Mouse (Mus musculus): ENCODE measurements around the gene Foxred1. TPM values are rescaled to one million over a fixed set of nuclear protein-coding genes. Genes with fewer than 3 reads are reported as not detected.

Gene Foxred1
- 35.5 and 37.7 TPM in 2 replicates for polyA plus RNA-seq (2014; fragmentation: Nextera tagmentation; extraction: Ambion mirVana)

DNA sequence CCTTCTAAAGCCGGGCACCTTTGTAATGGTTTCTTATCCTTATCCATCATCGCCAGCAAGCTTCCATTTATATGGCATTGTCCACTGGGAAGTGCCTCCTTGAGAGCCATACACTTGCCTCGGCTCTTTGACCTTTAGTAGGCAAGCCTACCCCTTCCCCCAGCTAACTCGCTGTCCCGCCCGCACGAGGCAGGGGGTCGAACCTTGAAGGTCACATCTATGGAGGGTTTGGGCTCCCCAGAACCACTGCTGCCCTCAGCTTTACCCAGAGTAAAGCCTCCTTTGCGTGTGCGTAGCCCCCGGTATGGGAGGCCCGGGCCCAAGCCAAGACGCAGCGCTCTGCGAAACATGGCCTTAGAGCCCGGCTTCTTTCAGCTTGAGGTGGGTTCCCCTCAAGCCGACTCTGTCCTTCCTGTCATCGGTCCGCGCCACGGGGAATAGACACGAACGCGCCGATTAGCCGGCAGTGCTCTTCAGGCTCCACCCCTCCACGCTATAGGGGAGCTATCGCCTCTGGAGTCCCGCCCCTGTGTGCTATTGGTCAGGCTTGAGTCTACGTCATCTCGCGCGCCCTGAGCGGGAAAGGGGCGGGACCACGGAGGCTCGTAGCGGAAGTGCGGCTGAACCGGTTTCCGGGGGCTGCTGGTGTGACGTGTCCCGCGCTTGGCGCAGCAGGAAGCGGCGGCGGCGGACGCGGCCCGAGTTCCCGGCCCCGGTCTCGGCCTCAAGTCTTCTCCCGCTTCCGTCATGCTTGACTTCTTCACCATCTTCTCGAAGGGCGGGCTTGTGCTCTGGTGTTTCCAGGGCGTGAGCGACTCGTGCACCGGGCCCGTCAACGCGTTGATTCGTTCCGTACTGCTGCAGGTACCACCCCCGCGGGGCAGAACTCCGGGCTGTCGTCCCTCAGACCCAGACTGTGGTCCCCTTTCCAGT is at the start of gene Foxred1:
TSS of gene Foxred1 (minus strand) at position 514 of the 933 bp plus-strand sequence.
- H3K9ac ChIP-seq (replicated peaks; ENCODE audit: low read depth, low read length), result peak within 1 kb of the TSS; percentile 87
- peak within 1 kb of the TSS; percentile 86 for H3K4me3 ChIP-seq (ENCODE audit: low read depth, low read length)
- H3K9me3 ChIP-seq (ENCODE audit: control insufficient read depth, low read depth, low read length), result no peaks in the 10 kb centered on the region
- H3K36me3 ChIP-seq (ENCODE audit: control insufficient read depth, insufficient read depth, low read length), result peaks cover 41% of the 10 kb centered on the region
- peak within 1 kb of the TSS; percentile 92 for H3K4me2 ChIP-seq (replicated peaks; ENCODE audit: low read depth, low read length)
- peak within 1 kb of the TSS; percentile 89 for H3K27ac ChIP-seq (ENCODE audit: low read length)
- ATAC-seq (ENCODE audit: insufficient number of reproducible peaks, insufficient read depth, low FRiP score, low read depth), result peak; percentile 100
- H3K27me3 ChIP-seq (ENCODE audit: control insufficient read depth, insufficient read depth, low read length), result no peaks in the 10 kb centered on the region
- 1% methylated on average over 71 of the region's 72 CpGs for WGBS
- H3K4me1 ChIP-seq (ENCODE audit: control insufficient read depth, insufficient read depth, low read length), result peaks cover 12% of the 10 kb centered on the region

DNA sequence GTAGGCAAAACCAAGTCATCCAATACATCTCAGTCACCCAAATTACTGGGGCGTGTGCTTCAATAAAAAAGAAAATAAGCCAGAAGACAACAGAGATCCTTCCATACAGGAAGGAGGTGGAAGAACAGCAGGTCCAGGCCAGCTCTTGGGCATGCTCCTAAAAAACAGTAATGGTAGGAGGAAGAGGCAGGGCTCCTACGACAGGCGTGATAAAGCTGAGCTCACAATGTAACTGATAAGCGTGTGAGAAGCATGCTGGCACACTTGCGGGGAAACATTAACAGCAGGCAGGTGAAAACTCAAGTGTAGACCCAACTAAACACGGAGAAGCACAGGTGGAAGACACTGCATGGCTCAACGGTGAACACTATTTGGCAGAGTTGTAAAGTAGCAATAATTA is 46.5 kb upstream of the Foxred1 start:
- H3K9me3 ChIP-seq (ENCODE audit: control insufficient read depth, low read depth, low read length), result no peaks in the 10 kb centered on the region; the same call in 1 of the 2 replicates
- no peak overlapping the region for H3K4me2 ChIP-seq (replicated peaks; ENCODE audit: low read depth, low read length)
- H3K27me3 ChIP-seq (ENCODE audit: control insufficient read depth, insufficient read depth, low read length), result no peaks in the 10 kb centered on the region
- 85% methylated on average over 7 of the region's 7 CpGs for WGBS
- H3K4me3 ChIP-seq (ENCODE audit: low read depth, low read length), result no peak overlapping the region
- ATAC-seq (ENCODE audit: insufficient number of reproducible peaks, insufficient read depth, low FRiP score, low read depth), result no peak
- no peak overlapping the region for H3K27ac ChIP-seq (ENCODE audit: low read length)
- no peaks in the 10 kb centered on the region for H3K4me1 ChIP-seq (ENCODE audit: control insufficient read depth, insufficient read depth, low read length)
- H3K9ac ChIP-seq (replicated peaks; ENCODE audit: low read depth, low read length), result no peak overlapping the region
- no peaks in the 10 kb centered on the region for H3K36me3 ChIP-seq (ENCODE audit: control insufficient read depth, insufficient read depth, low read length)

DNA sequence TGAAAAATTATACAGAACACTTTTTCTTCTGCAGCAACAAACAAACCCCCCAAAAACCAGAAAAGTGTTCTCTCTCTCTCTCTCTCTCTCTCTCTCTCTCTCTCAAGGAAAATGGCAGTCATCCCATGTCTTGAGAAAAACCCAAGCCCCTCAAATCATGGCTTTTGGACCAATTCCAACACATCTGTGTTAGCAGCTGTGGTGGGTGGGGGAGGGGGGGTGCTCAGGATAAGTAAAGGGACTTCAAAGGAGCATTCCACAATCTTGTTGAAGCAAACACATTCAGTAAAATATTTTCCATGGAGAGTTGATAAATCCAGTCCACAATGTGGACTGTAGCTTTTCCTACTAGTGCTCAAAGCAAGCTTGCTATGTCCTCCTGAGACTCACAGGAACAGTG is 38.6 kb upstream of the Foxred1 start:
- no peak overlapping the region for H3K27ac ChIP-seq (ENCODE audit: low read length)
- no peaks in the 10 kb centered on the region for H3K27me3 ChIP-seq (ENCODE audit: control insufficient read depth, insufficient read depth, low read length)
- H3K4me1 ChIP-seq (ENCODE audit: control insufficient read depth, insufficient read depth, low read length), result peaks cover 8% of the 10 kb centered on the region; the same call in 1 of the 2 replicates
- H3K4me2 ChIP-seq (replicated peaks; ENCODE audit: low read depth, low read length), result no peak overlapping the region
- H3K9me3 ChIP-seq (ENCODE audit: control insufficient read depth, low read depth, low read length), result no peaks in the 10 kb centered on the region; the same call in 1 of the 2 replicates
- no peaks in the 10 kb centered on the region for H3K36me3 ChIP-seq (ENCODE audit: control insufficient read depth, insufficient read depth, low read length)
- no peak overlapping the region for H3K9ac ChIP-seq (replicated peaks; ENCODE audit: low read depth, low read length)
- no peak for ATAC-seq (ENCODE audit: insufficient number of reproducible peaks, insufficient read depth, low FRiP score, low read depth)
- H3K4me3 ChIP-seq (ENCODE audit: low read depth, low read length), result no peak overlapping the region

DNA sequence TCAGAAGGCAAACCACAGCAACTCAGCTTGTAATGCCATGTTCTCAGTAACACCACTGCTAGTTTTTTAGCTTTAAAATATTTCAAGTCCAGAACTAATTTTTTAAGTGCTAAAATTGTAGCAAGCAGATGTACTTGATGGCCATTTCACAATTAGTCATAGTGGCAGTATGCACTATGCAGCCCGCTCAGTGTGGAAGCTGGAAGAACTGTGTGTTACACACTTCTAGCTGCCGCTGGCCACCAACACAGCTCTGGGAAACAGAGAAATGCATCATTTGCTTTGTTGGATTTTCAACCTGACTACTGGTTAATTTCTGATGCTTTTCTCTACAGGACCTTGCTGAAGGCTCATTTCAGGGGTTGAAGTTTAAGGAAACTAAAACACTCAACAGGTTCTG is 36.5 kb upstream of the Foxred1 start:
- Histone ChIP-seq H3K9me3 (ENCODE audit: control insufficient read depth, low read depth, low read length) (no peaks in the 10 kb centered on the region), H3K4me3 (ENCODE audit: low read depth, low read length) (no peak overlapping the region), H3K36me3 (ENCODE audit: control insufficient read depth, insufficient read depth, low read length) (no peaks in the 10 kb centered on the region), H3K9ac (replicated peaks; ENCODE audit: low read depth, low read length) (no peak overlapping the region), H3K4me1 (ENCODE audit: control insufficient read depth, insufficient read depth, low read length) (peaks cover 8% of the 10 kb centered on the region; the same call in 1 of the 2 replicates), H3K27me3 (ENCODE audit: control insufficient read depth, insufficient read depth, low read length) (no peaks in the 10 kb centered on the region), H3K4me2 (replicated peaks; ENCODE audit: low read depth, low read length) (no peak overlapping the region), H3K27ac (ENCODE audit: low read length) (no peak overlapping the region)
- 96% methylated on average over 2 of the region's 2 CpGs for WGBS
- no peak for ATAC-seq (ENCODE audit: insufficient number of reproducible peaks, insufficient read depth, low FRiP score, low read depth)

DNA sequence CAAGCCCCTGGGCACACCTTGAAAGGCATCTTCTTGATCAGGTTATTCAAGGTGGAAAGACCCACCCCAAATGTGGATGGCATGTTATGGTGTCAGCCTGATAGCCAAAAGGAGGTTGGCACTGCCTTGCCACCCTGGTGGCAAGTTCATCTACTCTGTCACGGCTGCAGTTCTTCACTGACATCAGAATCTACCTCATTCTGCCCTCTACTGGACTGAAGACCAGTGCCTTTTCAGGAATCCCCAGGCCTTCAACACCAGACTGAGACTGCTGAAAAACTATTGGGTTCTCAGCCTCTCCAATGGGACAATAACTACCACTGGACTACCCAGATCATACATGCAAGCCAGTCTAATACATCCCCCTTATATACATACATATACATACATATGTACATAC is 28.9 kb upstream of the Foxred1 start:
- no peak for ATAC-seq (ENCODE audit: insufficient number of reproducible peaks, insufficient read depth, low FRiP score, low read depth)

DNA sequence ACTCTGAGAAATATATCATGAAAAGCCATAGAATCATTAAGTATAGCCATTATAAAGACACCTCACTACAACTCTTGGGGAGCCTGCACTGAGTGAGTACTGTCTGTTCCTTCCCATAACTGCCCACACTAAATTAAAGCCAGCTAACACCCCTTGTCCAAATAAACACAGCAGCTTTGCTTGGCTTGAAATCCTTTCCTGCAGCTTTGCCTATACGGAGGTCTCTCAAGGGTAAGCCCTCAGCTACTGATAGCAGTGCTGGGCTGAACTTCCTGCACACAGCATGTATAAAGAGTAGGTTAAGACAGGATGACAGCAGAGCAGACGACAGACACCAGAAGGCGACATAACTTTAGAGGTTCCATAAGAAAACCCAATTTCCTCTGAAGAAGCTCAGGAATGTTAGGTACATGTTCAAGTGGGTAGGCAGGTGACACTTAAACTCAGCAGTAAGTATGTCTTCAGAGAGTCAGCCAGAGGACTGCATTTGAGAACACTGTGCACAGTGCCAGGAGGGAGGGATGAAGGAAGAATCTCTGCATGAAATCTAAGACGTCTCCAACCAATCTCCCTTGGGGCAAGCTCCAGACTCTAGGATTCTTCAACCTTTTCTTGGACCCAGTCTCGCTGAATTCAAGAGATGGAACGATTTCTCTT is 28.2 kb upstream of the Foxred1 start:
- Histone ChIP-seq H3K9me3 (ENCODE audit: control insufficient read depth, low read depth, low read length) (no peaks in the 10 kb centered on the region), H3K4me1 (ENCODE audit: control insufficient read depth, insufficient read depth, low read length) (no peaks in the 10 kb centered on the region)

More for the DNA sequence above, 28.9 kb upstream of the Foxred1 start:
- Histone ChIP-seq H3K4me1 (ENCODE audit: control insufficient read depth, insufficient read depth, low read length) (no peaks in the 10 kb centered on the region), H3K27ac (ENCODE audit: low read length) (no peak overlapping the region), H3K9me3 (ENCODE audit: control insufficient read depth, low read depth, low read length) (no peaks in the 10 kb centered on the region), H3K4me3 (ENCODE audit: low read depth, low read length) (no peak overlapping the region), H3K9ac (replicated peaks; ENCODE audit: low read depth, low read length) (no peak overlapping the region), H3K36me3 (ENCODE audit: control insufficient read depth, insufficient read depth, low read length) (no peaks in the 10 kb centered on the region), H3K4me2 (replicated peaks; ENCODE audit: low read depth, low read length) (no peak overlapping the region), H3K27me3 (ENCODE audit: control insufficient read depth, insufficient read depth, low read length) (no peaks in the 10 kb centered on the region)
- 92% methylated on average over 1 of the region's 1 CpGs for WGBS

DNA sequence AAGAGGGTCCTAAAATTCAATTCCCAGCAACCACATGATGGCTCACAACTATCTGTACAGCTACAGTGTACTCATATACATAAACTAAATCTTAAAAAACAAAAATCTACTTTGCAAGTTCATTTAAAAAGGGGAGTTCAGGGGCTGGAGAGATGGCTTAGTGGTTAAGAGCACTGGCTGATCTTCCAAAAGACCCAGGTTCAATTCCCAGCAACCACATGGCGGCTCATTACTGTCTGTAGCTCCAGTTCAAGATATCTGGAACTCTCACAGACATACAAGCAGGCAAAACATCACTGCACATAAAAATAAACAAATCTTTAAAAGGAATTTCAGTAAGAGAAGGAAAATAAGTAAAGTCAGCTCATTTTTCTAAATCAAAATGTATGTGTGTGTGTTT is 27.5 kb upstream of the Foxred1 start:
- WGBS, result 84% methylated on average over 1 of the region's 1 CpGs
- Histone ChIP-seq H3K36me3 (ENCODE audit: control insufficient read depth, insufficient read depth, low read length) (peaks cover 5% of the 10 kb centered on the region; the same call in 1 of the 2 replicates), H3K9ac (replicated peaks; ENCODE audit: low read depth, low read length) (no peak overlapping the region), H3K4me3 (ENCODE audit: low read depth, low read length) (no peak overlapping the region), H3K9me3 (ENCODE audit: control insufficient read depth, low read depth, low read length) (no peaks in the 10 kb centered on the region), H3K4me2 (replicated peaks; ENCODE audit: low read depth, low read length) (no peak overlapping the region), H3K27ac (ENCODE audit: low read length) (no peak overlapping the region), H3K27me3 (ENCODE audit: control insufficient read depth, insufficient read depth, low read length) (no peaks in the 10 kb centered on the region), H3K4me1 (ENCODE audit: control insufficient read depth, insufficient read depth, low read length) (no peaks in the 10 kb centered on the region)
- no peak for ATAC-seq (ENCODE audit: insufficient number of reproducible peaks, insufficient read depth, low FRiP score, low read depth)

More for the DNA sequence above, 28.2 kb upstream of the Foxred1 start:
- Histone ChIP-seq H3K4me3 (ENCODE audit: low read depth, low read length) (no peak overlapping the region), H3K27me3 (ENCODE audit: control insufficient read depth, insufficient read depth, low read length) (no peaks in the 10 kb centered on the region), H3K36me3 (ENCODE audit: control insufficient read depth, insufficient read depth, low read length) (no peaks in the 10 kb centered on the region; the same call in 1 of the 2 replicates), H3K9ac (replicated peaks; ENCODE audit: low read depth, low read length) (no peak overlapping the region), H3K4me2 (replicated peaks; ENCODE audit: low read depth, low read length) (no peak overlapping the region), H3K27ac (ENCODE audit: low read length) (no peak overlapping the region)
- ATAC-seq (ENCODE audit: insufficient number of reproducible peaks, insufficient read depth, low FRiP score, low read depth), result no peak
- 60% methylated on average over 6 of the region's 6 CpGs for WGBS

DNA sequence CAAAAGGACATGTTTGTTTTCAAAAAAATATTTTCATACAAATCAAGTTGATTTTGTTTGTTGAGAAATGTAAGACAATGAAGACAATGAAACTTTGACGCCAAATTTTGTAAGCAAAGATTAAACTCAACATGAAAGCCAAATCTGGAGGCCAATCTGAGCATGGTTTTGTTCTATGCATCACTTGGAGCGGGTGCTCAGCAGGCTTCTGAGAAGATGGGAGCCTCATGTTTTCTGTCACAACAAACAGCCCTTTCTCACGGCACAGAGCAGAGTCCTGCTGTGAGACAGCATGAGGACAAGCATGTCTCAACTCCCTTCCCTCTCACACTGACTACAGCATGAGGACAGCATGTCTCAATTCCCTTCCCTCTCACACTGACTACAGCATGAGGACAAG is 25.1 kb upstream of the Foxred1 start:
- H3K27me3 ChIP-seq (ENCODE audit: control insufficient read depth, insufficient read depth, low read length), result no peaks in the 10 kb centered on the region
- H3K36me3 ChIP-seq (ENCODE audit: control insufficient read depth, insufficient read depth, low read length), result peaks cover 5% of the 10 kb centered on the region; the same call in 1 of the 2 replicates
- H3K4me2 ChIP-seq (replicated peaks; ENCODE audit: low read depth, low read length), result no peak overlapping the region
- 60% methylated on average over 3 of the region's 3 CpGs for WGBS
- H3K4me1 ChIP-seq (ENCODE audit: control insufficient read depth, insufficient read depth, low read length), result no peaks in the 10 kb centered on the region
- no peak overlapping the region for H3K27ac ChIP-seq (ENCODE audit: low read length)
- ATAC-seq (ENCODE audit: insufficient number of reproducible peaks, insufficient read depth, low FRiP score, low read depth), result no peak
- no peak overlapping the region for H3K4me3 ChIP-seq (ENCODE audit: low read depth, low read length)
- no peak overlapping the region for H3K9ac ChIP-seq (replicated peaks; ENCODE audit: low read depth, low read length)
- H3K9me3 ChIP-seq (ENCODE audit: control insufficient read depth, low read depth, low read length), result no peaks in the 10 kb centered on the region

Data from stomach, embryonic 14.5 days (tissue).